Mouse (Mus musculus) myocyte (in vitro differentiated cells): ENCODE measurements around the gene Sdk2. TPM values are rescaled to one million over a fixed set of nuclear protein-coding genes. Genes with fewer than 3 reads are reported as not detected.

ENCODE experiments used
- H3K27me3 ChIP-seq: one replicate; pipeline ENCODE4 v1.6.1; 2011; ENCODE audit not compliant: control insufficient read depth, insufficient read depth, insufficient read length
- H3K36me3 ChIP-seq: one replicate; pipeline ENCODE4 v1.6.1; 2011; ENCODE audit not compliant: control insufficient read depth, insufficient read depth
- H3K4me2 ChIP-seq: one replicate; pipeline ENCODE4 v1.6.1; 2011; ENCODE audit warnings: low read depth, control low read depth
- H3K4me3 ChIP-seq: one replicate; pipeline ENCODE4 v1.5.1; 2011; ENCODE audit warnings: mild to moderate bottlenecking, control low read depth, moderate library complexity
- H3K79me2 ChIP-seq: one replicate; pipeline ENCODE4 v1.6.1; 2011; ENCODE audit not compliant: control insufficient read depth, insufficient read depth
- H3ac ChIP-seq: one replicate; pipeline ENCODE4 v1.6.1; 2011; ENCODE audit not compliant: control insufficient read depth, insufficient read length
- CEBPB ChIP-seq: IDR thresholded peaks from 2 replicates; pipeline ENCODE4 v1.6.1; 2011; ENCODE audit warnings: mild to moderate bottlenecking, moderate library complexity; ENCODE audit not compliant: poor library complexity, insufficient read depth, severe bottlenecking
- E2F4 ChIP-seq: IDR thresholded peaks from one replicate; pipeline ENCODE4 v1.6.1; 2011; ENCODE audit warnings: mild to moderate bottlenecking, control low read depth, moderate library complexity; ENCODE audit not compliant: insufficient read depth
- MAX ChIP-seq: IDR thresholded peaks from one replicate; pipeline ENCODE4 v1.6.1; 2011; ENCODE audit warnings: low read depth, mild to moderate bottlenecking, control low read depth
- MYOD1 ChIP-seq, 3 experiments: IDR thresholded peaks; one replicate each; pipeline ENCODE4 v1.6.1; 2011; ENCODE audit warnings: control low read depth in 2 of 3, low read depth in 2 of 3, mild to moderate bottlenecking in 2 of 3, moderate library complexity in 1 of 3; ENCODE audit not compliant: insufficient read length in 2 of 3, control insufficient read depth in 1 of 3
- MYOG ChIP-seq, 3 experiments: IDR thresholded peaks; one replicate each; pipeline ENCODE4 v1.6.1; 2011; ENCODE audit warnings: control low read depth in 2 of 3, low read depth in 2 of 3, mild to moderate bottlenecking in 2 of 3; ENCODE audit not compliant: insufficient read length in 2 of 3, control insufficient read depth in 1 of 3, insufficient read depth in 1 of 3
- POLR2A ChIP-seq: IDR thresholded peaks from one replicate; pipeline ENCODE4 v1.6.1; 2011; ENCODE audit warnings: low read depth, mild to moderate bottlenecking, control low read depth, moderate library complexity; ENCODE audit not compliant: insufficient read length
- POLR2AphosphoS2 ChIP-seq: IDR thresholded peaks from one replicate; pipeline ENCODE4 v1.6.1; 2011; ENCODE audit warnings: low read depth, control low read depth; ENCODE audit not compliant: insufficient read length
- REST ChIP-seq: IDR thresholded peaks from one replicate; pipeline ENCODE4 v1.6.1; 2011; ENCODE audit warnings: mild to moderate bottlenecking, control low read depth, moderate library complexity; ENCODE audit not compliant: insufficient read depth, insufficient read length
- SRF ChIP-seq: IDR thresholded peaks from one replicate; pipeline ENCODE4 v1.6.1; 2011; ENCODE audit warnings: low read depth; ENCODE audit not compliant: control insufficient read depth, insufficient read length
- TCF12 ChIP-seq: IDR thresholded peaks from one replicate; pipeline ENCODE4 v1.6.1; 2011; ENCODE audit warnings: mild to moderate bottlenecking, control low read depth; ENCODE audit not compliant: poor library complexity, insufficient read depth, severe bottlenecking
- TCF3 ChIP-seq: IDR thresholded peaks from one replicate; pipeline ENCODE4 v1.6.1; 2011; ENCODE audit warnings: low read depth, control low read depth; ENCODE audit not compliant: insufficient read length
- USF1 ChIP-seq: IDR thresholded peaks from one replicate; pipeline ENCODE4 v1.6.1; 2011; ENCODE audit warnings: low read depth, mild to moderate bottlenecking, control low read depth, moderate library complexity
- polyA plus RNA-seq: library from polyadenylated mRNA; unstranded; fragments of >200 nt; fragmentation: generic; extraction: Trizol; gene quantifications from one replicate; pipeline ENCODE4 v1.2.1, GENCODE M21; 2012; ENCODE audit warnings: missing spikeins

Gene Sdk2
- polyA plus RNA-seq, 1 experiment: 0.06 TPM

- no peak for TF ChIP-seq POLR2A
- TF ChIP-seq CEBPB: no peak
- TF ChIP-seq TCF12: no peak
- TF ChIP-seq MAX: no peak
- no peak for TF ChIP-seq POLR2AphosphoS2
- TF ChIP-seq TCF3: no peak
- no peak for TF ChIP-seq E2F4
- no peak for TF ChIP-seq REST
- no peak for TF ChIP-seq MYOD1 (IDR thresholded peaks at IDR 0.05; ENCODE audit: control insufficient read depth in 1 of 3, insufficient read length in 2 of 3, low read depth in 2 of 3)
- TF ChIP-seq SRF: no peak
- TF ChIP-seq USF1: no peak
- no peak for TF ChIP-seq MYOG (IDR thresholded peaks at IDR 0.05; ENCODE audit: control insufficient read depth in 1 of 3, insufficient read depth in 1 of 3, insufficient read length in 2 of 3, low read depth in 2 of 3)
- Histone ChIP-seq H3K27me3 (no peaks in the 10 kb centered on the region), H3K79me2 (no peaks in the 10 kb centered on the region)
Measured at GRCm38 (mm10) chr11:113990466-113990865, 76.4 kb downstream of the Sdk2 start.

DNA sequence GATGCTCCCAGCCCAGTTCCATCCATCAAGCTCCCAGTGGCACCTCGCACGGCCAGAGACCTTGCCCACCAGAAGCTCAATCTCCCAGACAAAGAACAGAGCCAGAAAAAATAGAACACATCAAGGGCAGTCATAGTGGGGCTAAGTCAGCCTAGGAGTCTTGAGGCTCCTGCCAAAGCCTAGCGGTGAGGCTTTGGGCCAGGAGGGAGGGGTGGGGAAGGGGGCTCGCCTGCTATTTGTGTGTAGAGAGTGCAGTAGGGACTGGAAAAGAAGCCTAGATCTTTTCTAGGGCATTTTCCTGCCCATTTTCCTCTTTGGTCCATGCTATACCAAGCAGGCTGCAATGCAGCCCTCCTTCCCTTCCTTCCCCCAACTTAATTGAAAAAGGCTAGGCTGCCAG lies 76.8 kb downstream of the Sdk2 start:
- H3K79me2 ChIP-seq: no peaks in the 10 kb centered on the region
- H3K27me3 ChIP-seq: no peaks in the 10 kb centered on the region
- H3K4me2 ChIP-seq: no peak overlapping the region
- no peaks in the 10 kb centered on the region for H3K36me3 ChIP-seq
- no peak for TF ChIP-seq TCF12
- TF ChIP-seq MYOG (IDR thresholded peaks at IDR 0.05; ENCODE audit: control insufficient read depth in 1 of 3, insufficient read depth in 1 of 3, insufficient read length in 2 of 3, low read depth in 2 of 3): no peak
- TF ChIP-seq MAX: no peak
- no peak for TF ChIP-seq TCF3
- no peak for TF ChIP-seq MYOD1 (IDR thresholded peaks at IDR 0.05; ENCODE audit: control insufficient read depth in 1 of 3, insufficient read length in 2 of 3, low read depth in 2 of 3)
- no peak for TF ChIP-seq POLR2A
- no peak for TF ChIP-seq E2F4
- TF ChIP-seq CEBPB: no peak
- no peak for TF ChIP-seq USF1
- TF ChIP-seq SRF: no peak
- TF ChIP-seq POLR2AphosphoS2: no peak
- no peak for TF ChIP-seq REST
- H3K4me3 ChIP-seq: no peak overlapping the region
- H3ac ChIP-seq: no peak overlapping the region

More at GRCm38 (mm10) chr11:113990466-113990865, 76.4 kb downstream of the Sdk2 start:
- Histone ChIP-seq H3K36me3 (no peaks in the 10 kb centered on the region), H3K4me2 (no peak overlapping the region), H3ac (no peak overlapping the region), H3K4me3 (no peak overlapping the region)

- TF ChIP-seq USF1: no peak
- TF ChIP-seq REST: no peak
- no peak for TF ChIP-seq SRF
- no peak for TF ChIP-seq MAX
- TF ChIP-seq POLR2A: no peak
- no peak for TF ChIP-seq TCF12
- TF ChIP-seq POLR2AphosphoS2: no peak
- TF ChIP-seq TCF3: no peak
- TF ChIP-seq MYOD1 (IDR thresholded peaks at IDR 0.05; ENCODE audit: control insufficient read depth in 1 of 3, insufficient read length in 2 of 3, low read depth in 2 of 3): no peak
- TF ChIP-seq CEBPB: no peak
- no peak for TF ChIP-seq E2F4
- no peak for TF ChIP-seq MYOG (IDR thresholded peaks at IDR 0.05; ENCODE audit: control insufficient read depth in 1 of 3, insufficient read depth in 1 of 3, insufficient read length in 2 of 3, low read depth in 2 of 3)
- H3K4me3 ChIP-seq: no peak overlapping the region
- no peak overlapping the region for H3K4me2 ChIP-seq
- H3K79me2 ChIP-seq: no peaks in the 10 kb centered on the region
- no peaks in the 10 kb centered on the region for H3K36me3 ChIP-seq
- H3K27me3 ChIP-seq: no peaks in the 10 kb centered on the region
- no peak overlapping the region for H3ac ChIP-seq
Measured at GRCm38 (mm10) chr11:113985826-113986416, 80.9 kb downstream of the Sdk2 start.

- Histone ChIP-seq H3K36me3 (no peaks in the 10 kb centered on the region), H3K4me3 (no peak overlapping the region), H3K27me3 (no peaks in the 10 kb centered on the region), H3ac (no peak overlapping the region), H3K79me2 (no peaks in the 10 kb centered on the region), H3K4me2 (no peak overlapping the region)
- no peak for TF ChIP-seq USF1
- no peak for TF ChIP-seq E2F4
- TF ChIP-seq REST: no peak
- no peak for TF ChIP-seq TCF3
- TF ChIP-seq CEBPB: no peak
- no peak for TF ChIP-seq MAX
Measured at GRCm38 (mm10) chr11:113981732-113982503, 84.9 kb downstream of the Sdk2 start.

DNA sequence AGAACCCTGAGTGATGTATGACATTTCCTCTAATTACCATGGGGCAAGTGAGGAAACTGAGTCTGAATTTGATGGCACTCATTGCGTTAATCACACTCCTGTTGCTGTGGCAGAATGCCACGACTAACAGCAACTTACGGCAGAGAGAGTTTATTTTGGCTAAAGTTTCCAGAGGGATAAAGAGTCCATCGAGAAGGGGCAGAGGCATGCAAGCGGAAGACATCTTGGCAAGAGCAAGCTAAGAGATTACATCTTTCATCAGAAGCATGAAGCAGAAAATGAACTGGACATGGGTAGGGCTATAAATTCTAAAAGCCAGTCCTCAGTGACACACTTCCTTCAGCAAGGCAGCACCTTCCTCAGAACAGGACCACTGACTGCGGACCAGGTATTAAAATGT lies 85.8 kb downstream of the Sdk2 start:
- H3K27me3 ChIP-seq: no peaks in the 10 kb centered on the region
- no peaks in the 10 kb centered on the region for H3K36me3 ChIP-seq
- no peak overlapping the region for H3K4me2 ChIP-seq
- H3ac ChIP-seq: no peak overlapping the region
- H3K79me2 ChIP-seq: no peaks in the 10 kb centered on the region
- TF ChIP-seq E2F4 (no peak), CEBPB (no peak), SRF (no peak), POLR2AphosphoS2 (no peak), POLR2A (no peak), USF1 (no peak), TCF3 (no peak), REST (no peak), TCF12 (no peak), MYOD1 (IDR thresholded peaks at IDR 0.05; ENCODE audit: control insufficient read depth in 1 of 3, insufficient read length in 2 of 3, low read depth in 2 of 3) (no peak), MAX (no peak), MYOG (IDR thresholded peaks at IDR 0.05; ENCODE audit: control insufficient read depth in 1 of 3, insufficient read depth in 1 of 3, insufficient read length in 2 of 3, low read depth in 2 of 3) (no peak)
- no peak overlapping the region for H3K4me3 ChIP-seq
